In the genomic region with DNA sequence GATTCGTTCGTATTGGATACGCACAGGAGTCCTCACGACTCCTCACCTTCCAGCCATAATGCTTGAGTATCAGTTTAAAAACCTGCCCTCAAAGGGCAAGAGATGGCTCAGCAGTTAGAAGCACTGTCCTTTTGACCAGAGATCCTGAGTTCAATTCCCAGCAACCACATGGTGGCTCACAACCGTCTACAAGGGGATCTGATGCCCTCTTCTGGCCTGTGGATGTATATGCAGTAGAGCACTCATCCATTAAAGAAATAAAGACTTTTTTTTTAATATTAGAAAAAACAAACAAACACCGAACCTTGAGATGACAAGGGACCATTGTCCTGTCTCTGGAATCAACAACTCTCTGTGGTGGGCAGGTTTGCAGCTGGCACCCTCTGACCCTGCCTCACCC, we compare ENCODE assay signal across 14 mouse cellular contexts. TPM values are rescaled to one million over a fixed set of nuclear protein-coding genes. Genes with fewer than 3 reads are reported as not detected.
DNase-seq lines count a peak whose midpoint lies in the region; ATAC-seq and TF ChIP-seq lines count a peak whose summit lies in the region.
"Had no signal": no experiment of that assay in that cellular context is flagged by ENCODE, and none has a peak within 500 bp of the region (broad histone marks: within the 10 kb centered on the region; RNA-seq: fewer than 3 reads in every experiment).

No protein-coding gene starts in this region.

- H3K4me1 ChIP-seq in liver, adult 2 months (ENCODE audit: control insufficient read depth, insufficient read depth, low read length) = peaks cover 10% of the 10 kb centered on the region
- H3K4me1 ChIP-seq in liver, embryonic 12.5 days = peaks cover 35% of the 10 kb centered on the region
- peaks cover 17% of the 10 kb centered on the region for H3K4me1 ChIP-seq in midbrain, embryonic 15.5 days

- no peak overlapping the region for H3K27ac ChIP-seq in liver, adult 2 months (replicated peaks; ENCODE audit: insufficient read depth, low read depth, low read length)
- H3K27ac ChIP-seq in liver, embryonic 12.5 days = no peak overlapping the region
- no peak overlapping the region for H3K27ac ChIP-seq in midbrain, embryonic 15.5 days
- H3K27ac ChIP-seq: embryonic facial prominence, embryonic 15.5 days; neural tube, embryonic 13.5 days had no signal

- no peak for ATAC-seq in CD4-positive, CD25-positive, alpha-beta regulatory T cell, adult 4 months
- no peak for ATAC-seq in liver, embryonic 12.5 days
- no peak for ATAC-seq in midbrain, embryonic 15.5 days (replicated peaks)
- ATAC-seq: forebrain, embryonic 14.5 days had no signal

- peaks cover 22% of the 10 kb centered on the region; the same call in 1 of the 2 replicates for H3K79me2 ChIP-seq in liver, adult 2 months (ENCODE audit: control insufficient read depth, insufficient read depth, low read length)

- no peak overlapping the region for H3K4me2 ChIP-seq in liver, embryonic 12.5 days
- no peak overlapping the region for H3K4me2 ChIP-seq in midbrain, embryonic 15.5 days
- H3K4me2 ChIP-seq: embryonic facial prominence, embryonic 15.5 days; midbrain, embryonic 11.5 days; neural tube, embryonic 13.5 days had no signal

- no peak overlapping the region for H3K9ac ChIP-seq in liver, adult 2 months (ENCODE audit: low read depth, low read length)
- H3K9ac ChIP-seq in liver, embryonic 12.5 days = no peak overlapping the region
- H3K9ac ChIP-seq in midbrain, embryonic 15.5 days = no peak overlapping the region
- H3K9ac ChIP-seq: embryonic facial prominence, embryonic 15.5 days; neural tube, embryonic 13.5 days had no signal

- TF ChIP-seq CTCF in liver, adult 2 months (IDR thresholded peaks at IDR 0.05; ENCODE audit: low read depth, low read length) = peak; percentile 34; the same call in 1 of the 2 replicates

- peak; percentile 68 for DNase-seq in CD4-positive, CD25-positive, alpha-beta regulatory T cell, adult 2 months (ENCODE audit: low read depth, low spot score)
- DNase-seq in liver, adult 2 months (ENCODE audit: extremely low read depth, low read depth, low spot score) = no peak
- DNase-seq in 3T3-L1 (ENCODE audit: low read depth, low spot score) (peak; percentile 41), R1 (ENCODE audit: low read depth, low spot score) (peak; percentile 65)
- no peak for DNase-seq in right cerebral cortex, postnatal 36 days (ENCODE audit: low spot score in 2 of 2)
- DNase-seq: cerebellum, postnatal 25 days; kidney, postnatal 36 days had no signal

- no peaks in the 10 kb centered on the region for H3K36me3 ChIP-seq in liver, adult 2 months (ENCODE audit: control insufficient read depth, insufficient read depth, low read length)
- H3K36me3 ChIP-seq in liver, embryonic 12.5 days = no peaks in the 10 kb centered on the region
- no peaks in the 10 kb centered on the region for H3K36me3 ChIP-seq in midbrain, embryonic 15.5 days (replicated peaks)
- H3K36me3 ChIP-seq: embryonic facial prominence, embryonic 15.5 days; neural tube, embryonic 13.5 days had no signal

- no peak overlapping the region for H3K4me3 ChIP-seq in liver, adult 2 months (ENCODE audit: insufficient read depth, low read depth, low read length)
- H3K4me3 ChIP-seq in liver, embryonic 12.5 days = no peak overlapping the region
- no peak overlapping the region for H3K4me3 ChIP-seq in midbrain, embryonic 15.5 days
- H3K4me3 ChIP-seq: embryonic facial prominence, embryonic 15.5 days; neural tube, embryonic 13.5 days had no signal

- no peaks in the 10 kb centered on the region for H3K27me3 ChIP-seq in liver, adult 2 months (ENCODE audit: control insufficient read depth, insufficient read depth, low read length)
- H3K27me3 ChIP-seq in liver, embryonic 12.5 days (replicated peaks) = no peaks in the 10 kb centered on the region
- no peaks in the 10 kb centered on the region; the same call in 1 of the 2 replicates for H3K27me3 ChIP-seq in midbrain, embryonic 15.5 days (replicated peaks)
- H3K27me3 ChIP-seq: embryonic facial prominence, embryonic 15.5 days; neural tube, embryonic 13.5 days had no signal

- WGBS in liver, adult 2 months = 73% methylated on average over 6 of the region's 6 CpGs
- 69% methylated on average over 6 of the region's 6 CpGs for WGBS in liver, embryonic 12.5 days (ENCODE audit: insufficient replicate concordance)
- 66% methylated on average over 6 of the region's 6 CpGs for WGBS in midbrain, embryonic 15.5 days

- no peak for TF ChIP-seq POLR2A in liver, adult 2 months (IDR thresholded peaks at IDR 0.05; ENCODE audit: extremely low read depth, insufficient read depth, low read length)

- H3K9me3 ChIP-seq in liver, embryonic 12.5 days (replicated peaks) = no peaks in the 10 kb centered on the region
- no peaks in the 10 kb centered on the region for H3K9me3 ChIP-seq in midbrain, embryonic 15.5 days
- H3K9me3 ChIP-seq: embryonic facial prominence, embryonic 15.5 days; neural tube, embryonic 13.5 days had no signal

RNA-seq across cellular contexts. Expression of a gene that starts 8.8 kb away (rescaled TPM):
- 10 to 100 TPM; 58.5 to 95.0 TPM for polyA plus RNA-seq in CD4-positive, CD25-positive, alpha-beta regulatory T cell, adult 4 months (2017; shearing (Covaris generic))
- 5.4 and 8.2 TPM in 2 replicates for total RNA-seq in liver, adult 2 months (2014; rRNA removed)
- polyA plus RNA-seq in liver, adult 2 months (2012; rRNA removed) = 8.4 and 8.9 TPM in 2 replicates
- 15.4 and 15.7 TPM in 2 replicates for polyA plus RNA-seq in liver, embryonic 12.5 days (2016; fragmentation: Nextera tagmentation; extraction: Ambion mirVana)
- polyA plus RNA-seq in midbrain, embryonic 15.5 days (2015; fragmentation: Nextera tagmentation; extraction: Ambion mirVana) = 70.4 and 75.0 TPM in 2 replicates

Comparison
In these comparisons a context has a peak if more than half of its experiments do, and no peak if none do; other contexts are left out.
1. DNase-seq: peak in CD4-positive, CD25-positive, alpha-beta regulatory T cell, adult 2 months (single experiment), 3T3-L1 (single experiment) and R1 (single experiment); none in liver, adult 2 months (single experiment) and right cerebral cortex, postnatal 36 days (0 of 2).